Mouse (Mus musculus) ovary, postnatal 36 days (tissue): ENCODE data around the gene Npepps.
"Not testable (repeated sequence)": the region's sequence is repeated elsewhere in the genome, so short reads cannot be mapped to it uniquely, and the experiment has no call there.

Source experiments
- DNase-seq: peaks from one replicate; pipeline ENCODE4 v3.0.0; 2022; ENCODE audit warnings: low spot score, mixed read lengths

The Npepps gene

GRCm38 (mm10) chr11:97280216-97280861 lies at the start of gene Npepps:
Npepps (minus strand) TSS chr11:97280638.
- peak; percentile 82 for DNase-seq

- peak; percentile 56 for DNase-seq
These were observed 47.7 kb upstream of the Npepps start for GRCm38 (mm10) chr11:97328148-97328547.

GRCm38 (mm10) chr11:97325224-97325623 lies 44.8 kb upstream of the Npepps start:
- DNase-seq, result no peak

- not testable (repeated sequence) for DNase-seq
These were observed 41.6 kb upstream of the Npepps start for GRCm38 (mm10) chr11:97321894-97322600.

GRCm38 (mm10) chr11:97321197-97321596 lies 40.8 kb upstream of the Npepps start:
- no peak for DNase-seq

GRCm38 (mm10) chr11:97315504-97316503 lies 35.4 kb upstream of the Npepps start, which contains the start of gene Mrpl45:
Mrpl45 (plus strand) TSS chr11:97315716.
- DNase-seq, result peak; percentile 99

- DNase-seq, result no peak
These were observed 34.5 kb upstream of the Npepps start for GRCm38 (mm10) chr11:97314751-97315503.

GRCm38 (mm10) chr11:97314110-97314509 lies 33.7 kb upstream of the Npepps start:
- no peak for DNase-seq

- not testable (repeated sequence) for DNase-seq
These were observed 32.4 kb upstream of the Npepps start for GRCm38 (mm10) chr11:97312871-97313270.

- no peak for DNase-seq
These were observed 30.6 kb upstream of the Npepps start for GRCm38 (mm10) chr11:97310895-97311631.

GRCm38 (mm10) chr11:97309911-97310571 lies 29.6 kb upstream of the Npepps start:
- peak; percentile 68 for DNase-seq

GRCm38 (mm10) chr11:97309451-97309836 lies 29.0 kb upstream of the Npepps start:
- peak; percentile 76 for DNase-seq

GRCm38 (mm10) chr11:97308806-97309450 lies 28.5 kb upstream of the Npepps start:
- no peak for DNase-seq

- no peak for DNase-seq
These were observed 27.0 kb upstream of the Npepps start for GRCm38 (mm10) chr11:97307294-97308069.

- no peak for DNase-seq
These were observed 24.2 kb upstream of the Npepps start for GRCm38 (mm10) chr11:97304631-97305030.

- DNase-seq, result no peak
These were observed 21.9 kb upstream of the Npepps start for GRCm38 (mm10) chr11:97302231-97302781.

- no peak for DNase-seq
These were observed 21.0 kb upstream of the Npepps start for GRCm38 (mm10) chr11:97301406-97301805.

- no peak for DNase-seq
These were observed 19.5 kb upstream of the Npepps start for GRCm38 (mm10) chr11:97299939-97300338.

GRCm38 (mm10) chr11:97296542-97296941 lies 16.1 kb upstream of the Npepps start:
- no peak for DNase-seq
